Mouse (Mus musculus) hindbrain, embryonic 14.5 days (tissue): ENCODE measurements around the gene Dpp10. TPM values are rescaled to one million over a fixed set of nuclear protein-coding genes. Genes with fewer than 3 reads are reported as not detected.
A peak's percentile ranks its signal among the peaks of the same experiment; 100 is the strongest.

Source experiments
- ATAC-seq: fragments of 200-750 bp; cut with Nextera tagmentation; 2 replicates; pipeline ENCODE4 v1.8.0; 2017; ENCODE audit warnings: moderate number of reproducible peaks, mild to moderate bottlenecking, moderate TSS enrichment, moderate library complexity; ENCODE audit not compliant: low FRiP score
- DNase-seq: peaks from one replicate; pipeline ENCODE4 v3.0.0-alpha.2; 2015; ENCODE audit warnings: low spot score
- H3K27ac ChIP-seq: fragments of 300-500 bp; sonication (generic); 2 replicates; pipeline ENCODE4 v1.5.1; 2014; ENCODE audit warnings: mild to moderate bottlenecking, moderate library complexity
- H3K27me3 ChIP-seq: fragments of 300-500 bp; sonication (generic); 2 replicates; pipeline ENCODE4 v1.6.1; 2014; ENCODE audit warnings: mild to moderate bottlenecking, low read length, mixed read lengths; ENCODE audit not compliant: control insufficient read depth, insufficient read depth
- H3K36me3 ChIP-seq: fragments of 300-500 bp; sonication (generic); replicated peaks from 2 replicates; pipeline ENCODE4 v1.6.1; 2014; ENCODE audit not compliant: control insufficient read depth, insufficient read depth
- H3K4me1 ChIP-seq: fragments of 300-500 bp; sonication (generic); replicated peaks from 2 replicates; pipeline ENCODE4 v1.6.1; 2014; ENCODE audit warnings: antibody characterized with exemption, low read length, mixed read lengths; ENCODE audit not compliant: control insufficient read depth, insufficient read depth
- H3K4me2 ChIP-seq: fragments of 300-500 bp; sonication (generic); replicated peaks from 2 replicates; pipeline ENCODE4 v1.6.1; 2014; ENCODE audit warnings: mild to moderate bottlenecking, moderate library complexity
- H3K4me3 ChIP-seq: fragments of 300-500 bp; sonication (generic); replicated peaks from 2 replicates; pipeline ENCODE4 v1.5.1; 2014; ENCODE audit warnings: mild to moderate bottlenecking, low read length
- H3K9ac ChIP-seq: fragments of 300-500 bp; sonication (generic); 2 replicates; pipeline ENCODE4 v1.6.1; 2014
- H3K9me3 ChIP-seq: fragments of 300-500 bp; sonication (generic); 2 replicates; pipeline ENCODE4 v1.6.1; 2016; ENCODE audit warnings: low read length; ENCODE audit not compliant: control insufficient read depth
- WGBS: fragments of 180-500 bp; shearing (Covaris S2); extraction: QIAGEN DNeasy Blood & Tissue Kit; methylation state at CpG from one replicate; pipeline ENCODE4 v1.1.7; 2014; 5-methylcytosine and 5-hydroxymethylcytosine counted together
- polyA plus RNA-seq: library from polyadenylated mRNA; unstranded; fragments of >200 nt; fragmentation: Nextera tagmentation; extraction: Ambion mirVana; gene quantifications from 2 replicates; pipeline ENCODE4 v1.2.1, GENCODE M21; 2014

Dpp10 gene
- polyA plus RNA-seq, 1 experiment from 2014 or later, result 32.9 TPM

- WGBS, result 88% methylated on average over 3 of the region's 3 CpGs
- ATAC-seq (no peak), DNase-seq (no peak)
- Histone ChIP-seq H3K4me2 (no peak overlapping the region), H3K4me3 (no peak overlapping the region), H3K36me3 (no peaks in the 10 kb centered on the region), H3K4me1 (no peaks in the 10 kb centered on the region), H3K9ac (no peak overlapping the region), H3K9me3 (no peaks in the 10 kb centered on the region), H3K27ac (no peak overlapping the region), H3K27me3 (no peaks in the 10 kb centered on the region)
Observed at GRCm38 (mm10) chr1:123762272-123762671, 283.1 kb downstream of the Dpp10 start.

DNA sequence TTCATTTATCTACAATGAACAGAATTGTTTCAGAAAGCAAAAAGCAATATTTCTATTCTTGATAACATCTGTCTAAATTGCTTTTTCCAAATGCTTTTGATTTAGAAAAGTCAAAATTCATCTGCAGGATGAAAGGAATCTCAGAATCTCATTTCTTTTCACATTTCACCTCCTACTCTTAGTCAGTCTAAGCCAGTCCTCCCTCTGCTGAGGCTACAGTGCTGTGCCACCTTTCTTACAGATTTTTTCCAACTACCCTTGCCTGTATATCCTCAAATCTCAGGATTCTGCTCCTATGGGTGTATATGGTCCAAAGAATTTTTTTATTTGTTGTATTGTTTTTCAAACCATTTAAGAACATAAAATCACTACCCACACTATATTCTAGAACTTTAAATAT is 289.3 kb downstream of the Dpp10 start:
- H3K4me1 ChIP-seq, result no peaks in the 10 kb centered on the region
- no peak overlapping the region for H3K4me2 ChIP-seq
- H3K9ac ChIP-seq, result no peak overlapping the region
- DNase-seq (no peak), ATAC-seq (no peak)
- no peaks in the 10 kb centered on the region for H3K36me3 ChIP-seq
- H3K27me3 ChIP-seq, result no peaks in the 10 kb centered on the region
- no peak overlapping the region for H3K4me3 ChIP-seq
- H3K27ac ChIP-seq, result no peak overlapping the region
- no peaks in the 10 kb centered on the region for H3K9me3 ChIP-seq

DNA sequence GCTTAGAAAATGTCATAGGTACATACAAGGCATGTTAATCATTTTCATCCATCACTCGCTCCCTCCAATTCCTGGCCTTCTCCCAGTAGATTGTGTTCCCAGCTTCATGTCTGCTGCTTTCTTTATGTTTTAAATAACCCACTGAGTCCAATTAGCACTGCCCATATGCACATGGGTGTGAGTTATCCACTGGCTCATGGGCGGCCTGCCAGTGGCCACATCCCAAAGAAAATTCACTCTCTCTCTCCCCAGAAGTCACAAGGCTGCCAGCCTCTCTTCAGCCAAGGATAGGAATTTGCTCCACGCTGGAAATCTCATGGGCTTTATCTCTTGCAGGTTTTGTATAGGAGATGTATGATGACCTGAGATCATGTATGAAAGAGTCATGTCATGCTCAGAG is 338.1 kb downstream of the Dpp10 start:
- no peak overlapping the region for H3K27ac ChIP-seq
- H3K27me3 ChIP-seq, result no peaks in the 10 kb centered on the region
- H3K36me3 ChIP-seq, result no peaks in the 10 kb centered on the region
- no peak overlapping the region for H3K4me2 ChIP-seq
- DNase-seq (no peak), ATAC-seq (no peak)
- no peak overlapping the region for H3K4me3 ChIP-seq
- no peaks in the 10 kb centered on the region for H3K9me3 ChIP-seq
- WGBS, result 72% methylated on average over 3 of the region's 3 CpGs
- H3K4me1 ChIP-seq, result no peaks in the 10 kb centered on the region
- H3K9ac ChIP-seq, result no peak overlapping the region

DNA sequence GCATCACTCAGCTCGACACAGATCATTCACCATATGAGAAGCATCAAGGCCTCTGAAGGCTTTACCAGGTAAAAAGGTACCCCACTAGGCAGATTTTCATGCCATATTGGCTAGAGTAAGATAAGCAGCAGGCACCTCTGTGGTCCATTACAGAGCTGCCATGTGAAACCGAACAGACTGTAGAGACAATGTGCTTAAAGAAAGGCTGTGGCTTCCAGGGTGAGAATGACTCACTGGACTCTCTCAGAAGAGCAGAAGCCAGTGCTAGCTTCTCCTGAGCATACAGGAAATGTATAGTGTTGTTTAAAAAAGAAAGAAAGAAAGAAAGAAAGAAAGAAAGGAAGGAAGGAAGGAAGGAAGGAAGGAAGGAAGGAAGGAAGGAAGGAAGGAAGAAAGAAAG is 386.9 kb downstream of the Dpp10 start:
- Histone ChIP-seq H3K4me1 (no peaks in the 10 kb centered on the region), H3K36me3 (no peaks in the 10 kb centered on the region), H3K4me2 (no peak overlapping the region), H3K9me3 (no peaks in the 10 kb centered on the region), H3K27me3 (no peaks in the 10 kb centered on the region), H3K9ac (no peak overlapping the region), H3K27ac (no peak overlapping the region), H3K4me3 (no peak overlapping the region)
- ATAC-seq, result no peak
- whole genome bisulfite sequencing, result 80% methylated on average over 2 of the region's 2 CpGs
- no peak for DNase-seq

GRCm38 (mm10) chr1:123656607-123657006 is 388.8 kb downstream of the Dpp10 start:
- Histone ChIP-seq H3K4me3 (no peak overlapping the region), H3K9ac (no peak overlapping the region), H3K4me1 (no peaks in the 10 kb centered on the region), H3K4me2 (no peak overlapping the region), H3K9me3 (no peaks in the 10 kb centered on the region), H3K27ac (no peak overlapping the region), H3K27me3 (no peaks in the 10 kb centered on the region), H3K36me3 (no peaks in the 10 kb centered on the region)
- DNase-seq (peak; percentile 53), ATAC-seq (no peak)
- WGBS, result 67% methylated on average over 3 of the region's 3 CpGs

- WGBS, result 96% methylated on average over 1 of the region's 1 CpGs
Observed at GRCm38 (mm10) chr1:123637897-123638296, 407.5 kb downstream of the Dpp10 start.

GRCm38 (mm10) chr1:123628268-123628667 is 417.1 kb downstream of the Dpp10 start:
- no peak for DNase-seq
- H3K4me2 ChIP-seq, result no peak overlapping the region
- H3K27ac ChIP-seq, result no peak overlapping the region
- H3K27me3 ChIP-seq, result no peaks in the 10 kb centered on the region
- no peaks in the 10 kb centered on the region for H3K9me3 ChIP-seq
- no peak overlapping the region for H3K9ac ChIP-seq
- H3K36me3 ChIP-seq, result no peaks in the 10 kb centered on the region
- no peaks in the 10 kb centered on the region for H3K4me1 ChIP-seq
- 93% methylated on average over 3 of the region's 3 CpGs for WGBS
- no peak for ATAC-seq
- H3K4me3 ChIP-seq, result no peak overlapping the region

More at GRCm38 (mm10) chr1:123637897-123638296, 407.5 kb downstream of the Dpp10 start:
- no peak overlapping the region for H3K27ac ChIP-seq
- DNase-seq (no peak), ATAC-seq (no peak)
- no peaks in the 10 kb centered on the region for H3K9me3 ChIP-seq
- H3K27me3 ChIP-seq, result no peaks in the 10 kb centered on the region
- H3K4me2 ChIP-seq, result no peak overlapping the region
- no peaks in the 10 kb centered on the region for H3K36me3 ChIP-seq
- no peaks in the 10 kb centered on the region for H3K4me1 ChIP-seq
- no peak overlapping the region for H3K4me3 ChIP-seq
- H3K9ac ChIP-seq, result no peak overlapping the region

DNA sequence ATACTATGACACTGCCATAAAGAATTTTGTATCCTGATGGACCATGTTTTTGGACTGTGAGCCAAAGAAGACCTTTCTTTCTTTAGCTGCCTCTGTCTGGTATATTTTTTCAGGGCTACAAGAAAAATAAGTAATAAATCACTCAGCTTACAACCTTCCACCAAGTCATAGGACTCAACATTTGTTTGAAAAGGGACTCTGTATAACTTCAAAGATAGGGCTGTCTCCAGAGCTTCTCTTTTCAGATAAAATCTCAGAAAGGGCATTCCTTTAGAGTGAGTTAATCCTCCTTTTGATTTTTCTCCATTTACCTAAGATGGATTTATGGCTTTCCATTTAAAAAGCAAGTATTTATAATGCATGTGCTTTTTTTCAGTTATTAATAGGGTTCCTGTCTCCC is 460.5 kb downstream of the Dpp10 start:
- DNase-seq, result no peak
- no peak overlapping the region for H3K27ac ChIP-seq
- no peaks in the 10 kb centered on the region for H3K27me3 ChIP-seq
- H3K4me3 ChIP-seq, result no peak overlapping the region
- H3K36me3 ChIP-seq, result no peaks in the 10 kb centered on the region
- no peaks in the 10 kb centered on the region for H3K4me1 ChIP-seq
- no peak overlapping the region for H3K9ac ChIP-seq
- H3K4me2 ChIP-seq, result no peak overlapping the region
- H3K9me3 ChIP-seq, result no peaks in the 10 kb centered on the region
- no peak for ATAC-seq

GRCm38 (mm10) chr1:123580112-123580511 is 465.2 kb downstream of the Dpp10 start:
- Histone ChIP-seq H3K4me3 (no peak overlapping the region), H3K27ac (no peak overlapping the region), H3K36me3 (no peaks in the 10 kb centered on the region), H3K4me1 (no peaks in the 10 kb centered on the region), H3K9me3 (no peaks in the 10 kb centered on the region), H3K4me2 (no peak overlapping the region), H3K27me3 (no peaks in the 10 kb centered on the region), H3K9ac (no peak overlapping the region)
- ATAC-seq (no peak), DNase-seq (no peak)
- 97% methylated on average over 2 of the region's 2 CpGs for WGBS

- Histone ChIP-seq H3K9ac (no peak overlapping the region), H3K27me3 (no peaks in the 10 kb centered on the region), H3K4me3 (no peak overlapping the region), H3K27ac (no peak overlapping the region), H3K9me3 (no peaks in the 10 kb centered on the region), H3K36me3 (no peaks in the 10 kb centered on the region), H3K4me2 (no peak overlapping the region), H3K4me1 (no peaks in the 10 kb centered on the region)
- no peak for DNase-seq
- ATAC-seq, result no peak
- 86% methylated on average over 1 of the region's 1 CpGs for WGBS
Observed at GRCm38 (mm10) chr1:123573713-123574112, 471.6 kb downstream of the Dpp10 start.
